Mouse (Mus musculus): Measurements from ENCODE around the gene Gm11096.

DNA sequence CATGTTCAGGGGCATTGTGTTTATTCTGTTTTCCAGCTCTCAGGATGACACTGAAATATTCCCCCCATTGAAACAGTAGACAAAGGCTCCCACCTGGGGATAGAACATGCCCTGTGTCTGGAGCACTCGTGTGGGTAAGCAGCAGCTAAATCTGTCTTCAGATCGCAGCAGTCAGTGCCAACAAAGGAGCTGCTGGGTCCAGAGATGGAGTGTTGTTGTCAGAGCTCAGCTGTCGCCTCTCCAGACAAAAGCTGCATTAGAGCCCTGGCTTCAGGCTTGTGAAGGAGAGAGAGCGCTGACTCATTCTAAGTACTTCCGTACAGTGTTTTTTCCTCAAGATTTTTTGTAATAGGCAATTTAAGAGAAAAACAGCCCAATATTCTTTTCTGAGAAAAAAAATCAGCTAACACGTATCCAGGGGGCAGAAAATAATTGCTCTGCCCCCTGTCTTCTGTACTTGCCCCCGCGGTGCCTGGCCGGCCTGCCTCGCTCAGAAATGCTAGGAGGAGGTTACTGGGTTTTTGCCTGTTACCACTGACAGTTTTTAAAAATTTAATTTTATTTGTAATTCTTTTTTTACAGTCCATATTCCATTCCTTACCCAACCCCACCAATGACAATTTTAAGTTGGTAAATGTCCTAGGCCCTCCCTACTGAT is 21.6 kb upstream of the Gm11096 start:
- TF ChIP-seq CTCF (IDR thresholded peaks at IDR 0.05; ENCODE audit: low read depth) (no peak), EP300 (optimal IDR thresholded peaks at IDR 0.05) (no peak)

Data from stomach, postnatal 0 days (tissue).